Mouse (Mus musculus) thymus, postnatal 36 days (tissue): Measurements from ENCODE around the gene Gm438.
"Not testable (repeated sequence)": the region's sequence is repeated elsewhere in the genome, so short reads cannot be mapped to it uniquely, and the experiment has no call there.

Experiments
- DNase-seq, 2 experiments: peaks; one replicate each; pipeline ENCODE4 v3.0.0; 2022; ENCODE audit warnings: mixed read lengths in 2 of 2

Gm438 gene

DNA sequence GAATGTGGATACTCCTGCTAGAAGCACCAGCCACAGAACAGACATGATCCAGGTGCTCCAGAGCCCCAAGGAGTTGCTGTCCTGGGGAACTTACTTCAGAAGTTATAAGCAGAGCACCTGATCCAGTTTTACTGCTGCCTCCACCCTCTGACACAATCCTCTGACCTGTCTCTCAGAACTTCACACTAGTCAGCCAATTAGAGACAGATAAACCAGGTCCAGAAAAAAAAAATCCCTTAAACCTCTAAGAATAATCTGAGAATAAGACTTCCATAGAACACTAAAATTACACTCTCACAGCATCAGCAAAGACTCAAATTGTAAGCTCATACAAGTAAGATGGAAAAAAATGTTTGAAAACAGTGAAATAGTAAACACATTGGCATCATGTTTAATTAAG, at the start of gene Gm438:
Gene Gm438 (minus strand): TSS at position 101 of the 400 bp plus-strand sequence.
- DNase-seq, result no peak

DNA sequence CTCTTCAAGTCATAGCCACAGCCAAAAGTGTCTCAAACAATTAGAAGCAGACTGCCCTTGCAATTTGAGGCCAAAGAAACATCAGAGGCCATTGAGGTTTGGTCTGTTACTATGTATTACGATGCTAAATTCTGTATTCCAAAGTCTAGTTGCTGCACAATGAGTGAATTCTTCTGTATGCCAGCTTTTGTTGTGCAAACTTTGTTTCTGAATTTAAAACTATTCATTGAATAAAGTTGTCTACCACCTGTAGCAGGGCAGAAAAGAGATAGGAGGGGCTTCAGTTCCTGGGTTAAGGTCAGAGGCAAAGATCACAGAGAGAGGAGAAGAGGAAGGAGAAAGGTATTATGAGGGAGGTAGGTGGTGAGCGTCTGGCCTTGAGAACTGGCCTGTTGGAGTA, 38.3 kb upstream of the Gm438 start:
- no peak for DNase-seq

DNA sequence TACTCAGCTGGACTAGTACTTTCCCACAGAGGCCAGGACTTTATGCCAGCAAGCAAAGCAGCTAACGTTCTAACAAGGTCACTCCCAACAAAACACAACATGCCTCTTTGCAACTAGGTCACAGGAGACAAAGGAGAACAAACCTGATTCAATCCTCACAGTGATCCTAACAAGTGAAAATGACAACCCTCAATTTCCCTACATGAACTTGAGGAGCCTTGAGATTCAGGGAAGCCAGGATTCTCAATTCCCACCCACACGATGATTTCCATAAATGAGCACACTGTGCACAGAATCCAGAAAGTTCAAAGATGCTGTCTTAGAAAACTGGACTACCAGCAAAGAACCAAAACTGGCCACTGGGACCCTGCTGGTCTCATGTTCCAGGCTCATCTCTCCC, 37.6 kb upstream of the Gm438 start:
- no peak for DNase-seq

DNA sequence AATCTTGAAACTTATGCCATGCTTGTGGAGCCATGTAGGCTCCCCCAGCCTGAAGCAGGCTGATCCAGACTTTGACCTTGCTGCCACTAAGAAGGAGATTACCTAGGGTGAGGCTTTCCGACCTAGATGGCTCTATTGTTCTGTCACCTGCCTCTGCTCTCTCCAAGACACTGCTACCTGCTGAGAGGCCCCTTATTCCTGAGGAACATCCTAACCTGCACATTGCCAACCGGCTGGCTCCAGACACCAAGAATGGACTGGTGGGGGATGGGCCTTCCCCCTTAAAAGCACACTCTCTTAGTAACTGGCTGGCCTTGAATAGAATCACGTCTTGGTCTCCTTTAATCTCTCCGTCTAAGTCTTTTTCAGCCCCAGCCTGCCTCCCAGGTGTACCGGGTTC, 20.8 kb upstream of the Gm438 start:
- DNase-seq, result not testable (repeated sequence)

DNA sequence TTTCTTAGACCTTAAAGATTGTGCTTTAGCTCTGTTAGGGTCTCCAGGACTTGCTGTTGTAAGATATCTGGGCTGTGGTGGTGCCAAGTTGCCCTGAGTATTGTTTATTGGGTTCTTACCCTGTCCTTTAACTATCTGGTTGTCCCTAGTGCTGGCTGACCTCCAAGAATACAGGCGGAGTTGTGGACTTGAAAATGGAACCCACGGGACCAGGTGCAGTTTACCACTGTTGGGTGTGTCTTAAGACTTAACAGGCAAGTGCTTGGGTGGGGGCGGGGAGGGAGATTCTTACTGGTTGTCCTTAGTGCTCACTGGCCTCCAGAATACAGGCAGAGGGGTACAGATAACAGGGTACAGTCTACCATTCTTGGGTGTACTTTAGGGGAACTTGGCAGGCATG, 17.2 kb upstream of the Gm438 start:
- no peak for DNase-seq

DNA sequence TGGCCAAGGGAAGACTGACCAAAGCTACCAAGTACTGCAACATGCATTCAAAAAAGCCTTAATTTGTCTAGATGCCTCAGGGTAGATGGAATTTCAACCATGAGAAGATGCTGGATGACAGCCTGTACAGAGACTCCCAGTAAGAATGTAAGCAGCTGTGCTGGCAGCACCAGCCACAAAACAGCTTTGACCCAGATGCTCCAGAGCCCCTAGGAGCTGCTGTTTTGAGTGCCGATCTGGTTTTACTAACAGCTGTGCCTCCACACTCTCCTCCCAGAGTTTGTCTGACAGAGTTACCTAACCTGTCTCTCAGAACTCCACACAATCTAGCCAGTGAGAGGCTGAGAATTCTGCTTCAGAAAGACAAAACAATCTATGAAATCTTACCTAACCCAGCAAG, 3.8 kb upstream of the Gm438 start:
- no peak for DNase-seq

DNA sequence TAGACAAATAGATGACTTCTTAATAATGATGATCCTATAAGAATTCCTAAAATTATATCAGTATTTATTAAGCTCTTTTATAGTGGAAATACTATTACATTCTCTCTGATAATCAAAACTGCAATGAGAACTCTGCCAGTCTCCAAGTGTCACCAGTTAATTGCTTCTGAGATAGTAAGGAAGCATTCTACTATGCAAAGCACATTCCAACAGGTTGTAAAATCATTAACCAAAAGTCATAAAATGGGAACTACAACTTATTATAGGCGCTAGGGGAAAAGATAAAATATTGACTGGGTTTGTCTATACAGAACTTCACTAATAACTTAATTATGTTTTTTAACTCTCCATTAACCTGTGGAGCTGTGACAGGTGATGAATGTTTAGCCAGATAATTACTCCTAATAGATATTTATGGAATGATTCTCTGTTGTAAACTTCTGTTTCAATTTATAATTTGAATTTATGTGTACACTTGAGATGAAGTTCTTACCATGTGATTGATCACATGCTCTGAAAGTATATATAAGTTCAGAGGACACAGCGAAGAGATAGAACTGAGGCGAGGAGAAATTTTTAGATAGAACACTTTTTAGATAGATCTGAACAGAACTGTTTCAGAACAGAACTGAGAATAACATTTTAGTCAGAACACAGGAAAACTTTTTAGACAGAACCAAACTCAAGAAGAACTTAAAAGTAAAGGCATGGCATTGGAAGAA, 3.7 kb downstream of the Gm438 start:
- no peak for DNase-seq

DNA sequence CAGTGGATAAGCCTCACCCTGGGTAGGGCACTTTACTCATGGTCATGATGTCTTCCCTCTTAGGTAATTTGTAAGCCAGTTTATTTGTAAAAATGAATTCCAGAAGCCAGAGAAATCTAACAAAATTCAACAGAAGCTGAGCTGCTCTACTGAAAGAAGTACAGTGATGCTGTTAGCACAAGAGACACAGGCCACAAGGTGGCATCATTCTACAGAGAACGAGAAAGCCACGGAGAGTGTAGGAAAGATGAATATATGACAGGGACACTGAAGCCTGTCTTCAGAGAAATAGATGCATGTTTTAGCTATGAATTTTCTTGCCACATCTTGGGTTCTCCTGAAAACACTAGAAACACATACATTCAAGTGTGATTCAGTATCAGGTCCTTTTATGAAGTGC, 20.7 kb downstream of the Gm438 start:
- DNase-seq, result no peak

DNA sequence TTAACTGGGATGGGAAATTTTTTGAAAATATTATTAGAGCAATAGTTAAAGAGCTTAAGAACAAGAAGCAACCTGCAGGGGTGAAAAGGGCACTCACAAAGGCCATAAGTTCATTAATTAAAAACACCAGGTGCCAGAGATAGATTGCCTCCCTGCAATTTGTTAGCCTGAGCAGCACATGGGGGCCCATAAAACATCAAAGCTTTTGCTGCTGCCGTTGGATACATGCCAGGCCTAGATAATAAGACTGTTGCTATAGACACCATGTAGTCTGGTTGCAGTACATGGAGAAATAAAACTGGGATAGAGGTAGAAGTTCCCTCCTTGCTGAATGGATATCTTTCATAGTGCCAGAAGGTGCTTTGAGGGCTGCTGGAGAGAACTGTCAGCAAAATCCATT, 37.2 kb downstream of the Gm438 start:
- DNase-seq, result no peak
